Mouse (Mus musculus): Measurements from ENCODE around the gene Ppil3. TPM values are rescaled to one million over a fixed set of nuclear protein-coding genes. Genes with fewer than 3 reads are reported as not detected.

Ppil3 gene
- total RNA-seq (2021), result 10 to 100 TPM; 25.2 to 25.9 TPM
- long read RNA-seq, partial matches to known transcripts, result 0 of 7 reads
- long read RNA-seq, other reads (novel, unspliced or antisense), result 4 of 7 reads

GRCm38 (mm10) chr1:58445143-58445722 lies at the start of gene Ppil3, which contains the start of gene Nif3l1:
Gene Ppil3, minus strand, starts transcription at chr1:58445486.
Gene Nif3l1, plus strand, starts transcription at chr1:58445151.
- DNase-seq (ENCODE audit: low spot score in 2 of 2), result peak; percentile 92 to 94

GRCm38 (mm10) chr1:58482647-58483046 lies 37.4 kb upstream of the Ppil3 start:
- DNase-seq (ENCODE audit: low spot score in 2 of 2), result no peak

GRCm38 (mm10) chr1:58475662-58476061 lies 30.4 kb upstream of the Ppil3 start:
- no peak for DNase-seq (ENCODE audit: low spot score in 2 of 2)

GRCm38 (mm10) chr1:58465561-58465960 lies 20.3 kb upstream of the Ppil3 start:
- DNase-seq (ENCODE audit: low spot score in 2 of 2), result no peak

- peak in 1 of 2 experiments; percentile 62 for DNase-seq (ENCODE audit: low spot score in 2 of 2)
Measured at GRCm38 (mm10) chr1:58465042-58465441, 19.8 kb upstream of the Ppil3 start.

GRCm38 (mm10) chr1:58463935-58464334 lies 18.6 kb upstream of the Ppil3 start:
- no peak for DNase-seq (ENCODE audit: low spot score in 2 of 2)

- DNase-seq (ENCODE audit: low spot score in 2 of 2), result no peak
Measured at GRCm38 (mm10) chr1:58460566-58460965, 15.3 kb upstream of the Ppil3 start.

GRCm38 (mm10) chr1:58458867-58459266 lies 13.6 kb upstream of the Ppil3 start:
- no peak for DNase-seq (ENCODE audit: low spot score in 2 of 2)

- DNase-seq (ENCODE audit: low spot score in 2 of 2), result no peak
Measured at GRCm38 (mm10) chr1:58458175-58458574, 12.9 kb upstream of the Ppil3 start.

- no peak for DNase-seq (ENCODE audit: low spot score in 2 of 2)
Measured at GRCm38 (mm10) chr1:58454316-58454715, 9.0 kb upstream of the Ppil3 start.

GRCm38 (mm10) chr1:58448396-58448795 lies 3.1 kb upstream of the Ppil3 start:
- no peak for DNase-seq (ENCODE audit: low spot score in 2 of 2)

- DNase-seq (ENCODE audit: low spot score in 2 of 2), result no peak
Measured at GRCm38 (mm10) chr1:58447766-58448165, 2.5 kb upstream of the Ppil3 start.

GRCm38 (mm10) chr1:58445861-58446260 lies 575 bp upstream of the Ppil3 start:
- DNase-seq (ENCODE audit: low spot score in 2 of 2), result no peak

- no peak for DNase-seq (ENCODE audit: low spot score in 2 of 2)
Measured at GRCm38 (mm10) chr1:58444691-58445090, 595 bp downstream of the Ppil3 start.

- no peak for DNase-seq (ENCODE audit: low spot score in 2 of 2)
Measured at GRCm38 (mm10) chr1:58424551-58424950, 20.7 kb downstream of the Ppil3 start.

- peak; percentile 94 to 97 for DNase-seq (ENCODE audit: low spot score in 2 of 2)
Measured at GRCm38 (mm10) chr1:58423371-58424248, 21.7 kb downstream of the Ppil3 start, which contains the start of gene Clk1. Gene Clk1, minus strand, starts transcription at chr1:58424066.

GRCm38 (mm10) chr1:58422879-58423278 lies 22.4 kb downstream of the Ppil3 start:
- no peak for DNase-seq (ENCODE audit: low spot score in 2 of 2)

GRCm38 (mm10) chr1:58420961-58421360 lies 24.3 kb downstream of the Ppil3 start:
- DNase-seq (ENCODE audit: low spot score in 2 of 2), result no peak

- DNase-seq (ENCODE audit: low spot score in 2 of 2), result no peak
Measured at GRCm38 (mm10) chr1:58420032-58420431, 25.3 kb downstream of the Ppil3 start.

GRCm38 (mm10) chr1:58416048-58416447 lies 29.2 kb downstream of the Ppil3 start:
- DNase-seq (ENCODE audit: low spot score in 2 of 2), result no peak

- DNase-seq (ENCODE audit: low spot score in 2 of 2), result no peak
Measured at GRCm38 (mm10) chr1:58415442-58415841, 29.8 kb downstream of the Ppil3 start.

GRCm38 (mm10) chr1:58410776-58411175 lies 34.5 kb downstream of the Ppil3 start:
- no peak for DNase-seq (ENCODE audit: low spot score in 2 of 2)

Measured in layer of hippocampus, adult 18-20 months (tissue).